Mouse (Mus musculus) myocyte (in vitro differentiated cells): Measurements from ENCODE around the gene Atf6. TPM values are rescaled to one million over a fixed set of nuclear protein-coding genes. Genes with fewer than 3 reads are reported as not detected.

Experiments
- H3K27me3 ChIP-seq: one replicate; pipeline ENCODE4 v1.6.1; 2011; ENCODE audit not compliant: control insufficient read depth, insufficient read depth, insufficient read length
- H3K36me3 ChIP-seq: one replicate; pipeline ENCODE4 v1.6.1; 2011; ENCODE audit not compliant: control insufficient read depth, insufficient read depth
- H3K4me2 ChIP-seq: one replicate; pipeline ENCODE4 v1.6.1; 2011; ENCODE audit warnings: low read depth, control low read depth
- H3K4me3 ChIP-seq: one replicate; pipeline ENCODE4 v1.5.1; 2011; ENCODE audit warnings: mild to moderate bottlenecking, control low read depth, moderate library complexity
- H3K79me2 ChIP-seq: one replicate; pipeline ENCODE4 v1.6.1; 2011; ENCODE audit not compliant: control insufficient read depth, insufficient read depth
- H3ac ChIP-seq: one replicate; pipeline ENCODE4 v1.6.1; 2011; ENCODE audit not compliant: control insufficient read depth, insufficient read length
- CEBPB ChIP-seq: IDR thresholded peaks from 2 replicates; pipeline ENCODE4 v1.6.1; 2011; ENCODE audit warnings: mild to moderate bottlenecking, moderate library complexity; ENCODE audit not compliant: poor library complexity, insufficient read depth, severe bottlenecking
- E2F4 ChIP-seq: IDR thresholded peaks from one replicate; pipeline ENCODE4 v1.6.1; 2011; ENCODE audit warnings: mild to moderate bottlenecking, control low read depth, moderate library complexity; ENCODE audit not compliant: insufficient read depth
- MAX ChIP-seq: IDR thresholded peaks from one replicate; pipeline ENCODE4 v1.6.1; 2011; ENCODE audit warnings: low read depth, mild to moderate bottlenecking, control low read depth
- MYOD1 ChIP-seq, 3 experiments: IDR thresholded peaks; one replicate each; pipeline ENCODE4 v1.6.1; 2011; ENCODE audit warnings: control low read depth in 2 of 3, low read depth in 2 of 3, mild to moderate bottlenecking in 2 of 3, moderate library complexity in 1 of 3; ENCODE audit not compliant: insufficient read length in 2 of 3, control insufficient read depth in 1 of 3
- MYOG ChIP-seq, 3 experiments: IDR thresholded peaks; one replicate each; pipeline ENCODE4 v1.6.1; 2011; ENCODE audit warnings: control low read depth in 2 of 3, low read depth in 2 of 3, mild to moderate bottlenecking in 2 of 3; ENCODE audit not compliant: insufficient read length in 2 of 3, control insufficient read depth in 1 of 3, insufficient read depth in 1 of 3
- POLR2A ChIP-seq: IDR thresholded peaks from one replicate; pipeline ENCODE4 v1.6.1; 2011; ENCODE audit warnings: low read depth, mild to moderate bottlenecking, control low read depth, moderate library complexity; ENCODE audit not compliant: insufficient read length
- POLR2AphosphoS2 ChIP-seq: IDR thresholded peaks from one replicate; pipeline ENCODE4 v1.6.1; 2011; ENCODE audit warnings: low read depth, control low read depth; ENCODE audit not compliant: insufficient read length
- REST ChIP-seq: IDR thresholded peaks from one replicate; pipeline ENCODE4 v1.6.1; 2011; ENCODE audit warnings: mild to moderate bottlenecking, control low read depth, moderate library complexity; ENCODE audit not compliant: insufficient read depth, insufficient read length
- SRF ChIP-seq: IDR thresholded peaks from one replicate; pipeline ENCODE4 v1.6.1; 2011; ENCODE audit warnings: low read depth; ENCODE audit not compliant: control insufficient read depth, insufficient read length
- TCF12 ChIP-seq: IDR thresholded peaks from one replicate; pipeline ENCODE4 v1.6.1; 2011; ENCODE audit warnings: mild to moderate bottlenecking, control low read depth; ENCODE audit not compliant: poor library complexity, insufficient read depth, severe bottlenecking
- TCF3 ChIP-seq: IDR thresholded peaks from one replicate; pipeline ENCODE4 v1.6.1; 2011; ENCODE audit warnings: low read depth, control low read depth; ENCODE audit not compliant: insufficient read length
- USF1 ChIP-seq: IDR thresholded peaks from one replicate; pipeline ENCODE4 v1.6.1; 2011; ENCODE audit warnings: low read depth, mild to moderate bottlenecking, control low read depth, moderate library complexity
- polyA plus RNA-seq: library from polyadenylated mRNA; unstranded; fragments of >200 nt; fragmentation: generic; extraction: Trizol; gene quantifications from one replicate; pipeline ENCODE4 v1.2.1, GENCODE M21; 2012; ENCODE audit warnings: missing spikeins

Gene Atf6
- polyA plus RNA-seq, 1 experiment: 40.2 TPM

GRCm38 (mm10) chr1:170795741-170796347, 71.7 kb downstream of the Atf6 start:
- H3K27me3 ChIP-seq: no peaks in the 10 kb centered on the region
- H3K36me3 ChIP-seq: peaks cover 35% of the 10 kb centered on the region
- H3ac ChIP-seq: no peak overlapping the region
- TF ChIP-seq REST (no peak), POLR2A (no peak), USF1 (no peak), TCF12 (no peak), MYOD1 (IDR thresholded peaks at IDR 0.05; ENCODE audit: control insufficient read depth in 1 of 3, insufficient read length in 2 of 3, low read depth in 2 of 3) (no peak), MAX (no peak), CEBPB (no peak), MYOG (IDR thresholded peaks at IDR 0.05; ENCODE audit: control insufficient read depth in 1 of 3, insufficient read depth in 1 of 3, insufficient read length in 2 of 3, low read depth in 2 of 3) (no peak), POLR2AphosphoS2 (no peak), TCF3 (no peak), E2F4 (no peak), SRF (no peak)
- no peaks in the 10 kb centered on the region for H3K79me2 ChIP-seq
- H3K4me2 ChIP-seq: no peak overlapping the region
- H3K4me3 ChIP-seq: no peak overlapping the region

- H3K36me3 ChIP-seq: peaks cover 41% of the 10 kb centered on the region
Observed at GRCm38 (mm10) chr1:170791542-170791941, 76.0 kb downstream of the Atf6 start.

DNA sequence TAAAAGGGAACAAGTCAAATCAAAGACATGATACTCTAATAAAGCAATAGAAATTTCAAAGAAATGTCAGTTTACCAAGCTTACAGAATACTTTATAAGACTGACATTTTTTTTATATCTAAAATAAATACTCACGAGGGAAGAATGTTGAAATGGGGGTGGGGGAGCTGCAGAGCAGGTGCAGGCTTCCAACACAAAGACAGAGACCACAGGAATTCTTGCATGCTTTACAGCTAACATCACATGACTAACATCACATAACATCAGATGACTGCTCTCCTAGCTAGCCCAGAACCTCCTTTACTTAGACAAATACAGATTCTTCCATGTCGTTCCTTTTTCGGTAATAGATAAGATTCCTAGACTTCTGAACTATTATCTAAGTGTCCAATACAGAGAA, 76.6 kb downstream of the Atf6 start:
- H3ac ChIP-seq: no peak overlapping the region
- H3K36me3 ChIP-seq: peaks cover 46% of the 10 kb centered on the region
- H3K27me3 ChIP-seq: no peaks in the 10 kb centered on the region
- H3K4me2 ChIP-seq: no peak overlapping the region
- no peak overlapping the region for H3K4me3 ChIP-seq
- H3K79me2 ChIP-seq: no peaks in the 10 kb centered on the region
- no peak for TF ChIP-seq POLR2A
- peak; percentile 64 for TF ChIP-seq TCF12
- TF ChIP-seq CEBPB: no peak
- TF ChIP-seq USF1: peak; percentile 84
- no peak for TF ChIP-seq E2F4
- peak; percentile 51 to 87 (median 86) for TF ChIP-seq MYOD1 (IDR thresholded peaks at IDR 0.05; ENCODE audit: control insufficient read depth in 1 of 3, insufficient read length in 2 of 3, low read depth in 2 of 3)
- TF ChIP-seq MYOG (IDR thresholded peaks at IDR 0.05; ENCODE audit: control insufficient read depth in 1 of 3, insufficient read depth in 1 of 3, insufficient read length in 2 of 3, low read depth in 2 of 3): peak in 2 of 3 experiments; percentile 61 to 73

More at GRCm38 (mm10) chr1:170791542-170791941, 76.0 kb downstream of the Atf6 start:
- no peak overlapping the region for H3K4me2 ChIP-seq
- no peak overlapping the region for H3ac ChIP-seq
- H3K27me3 ChIP-seq: no peaks in the 10 kb centered on the region
- no peak overlapping the region for H3K4me3 ChIP-seq
- TF ChIP-seq REST (no peak), USF1 (peak; percentile 32), CEBPB (no peak), MYOG (IDR thresholded peaks at IDR 0.05; ENCODE audit: control insufficient read depth in 1 of 3, insufficient read depth in 1 of 3, insufficient read length in 2 of 3, low read depth in 2 of 3) (no peak)
- no peaks in the 10 kb centered on the region for H3K79me2 ChIP-seq

DNA sequence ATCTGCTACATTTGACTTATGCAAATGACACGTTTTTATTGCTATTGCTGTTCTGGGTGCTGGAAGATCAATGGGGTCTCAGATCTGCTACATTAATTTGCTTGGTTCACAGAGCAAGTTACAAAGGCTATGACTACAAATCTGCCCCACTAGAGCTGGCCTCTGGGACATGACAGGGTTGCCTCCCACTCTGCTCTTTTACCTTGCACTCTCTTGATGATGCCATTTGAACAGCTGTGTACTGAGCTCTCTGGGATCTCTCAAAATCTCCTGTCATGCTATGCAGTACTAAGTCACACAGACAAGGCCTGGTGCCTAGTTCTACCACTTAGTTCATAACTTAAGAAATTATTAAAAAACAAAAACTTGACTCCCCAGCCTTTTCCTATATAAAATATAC, 79.9 kb downstream of the Atf6 start:
- no peak for TF ChIP-seq POLR2A
- no peak for TF ChIP-seq E2F4
- no peak for TF ChIP-seq REST
- TF ChIP-seq SRF: no peak
- no peak for TF ChIP-seq MYOD1 (IDR thresholded peaks at IDR 0.05; ENCODE audit: control insufficient read depth in 1 of 3, insufficient read length in 2 of 3, low read depth in 2 of 3)
- no peak for TF ChIP-seq POLR2AphosphoS2
- no peak for TF ChIP-seq TCF3
- TF ChIP-seq TCF12: no peak
- no peak for TF ChIP-seq MYOG (IDR thresholded peaks at IDR 0.05; ENCODE audit: control insufficient read depth in 1 of 3, insufficient read depth in 1 of 3, insufficient read length in 2 of 3, low read depth in 2 of 3)
- no peak for TF ChIP-seq USF1
- no peak for TF ChIP-seq CEBPB
- no peak for TF ChIP-seq MAX
- Histone ChIP-seq H3K4me3 (no peak overlapping the region), H3K4me2 (no peak overlapping the region)

More for the DNA sequence above, 79.9 kb downstream of the Atf6 start:
- Histone ChIP-seq H3K27me3 (no peaks in the 10 kb centered on the region), H3ac (no peak overlapping the region), H3K79me2 (no peaks in the 10 kb centered on the region), H3K36me3 (peaks cover 44% of the 10 kb centered on the region)
